Mouse (Mus musculus) olfactory bulb, adult 2 months (tissue): ENCODE results near the gene Cpne6. TPM values are rescaled to one million over a fixed set of nuclear protein-coding genes. Genes with fewer than 3 reads are reported as not detected.

ENCODE experiments used
- H3K27ac ChIP-seq: fragments of 200-500 bp; 2 replicates; pipeline ENCODE4 v1.5.1; 2012; ENCODE audit warnings: low read depth, low read length; ENCODE audit not compliant: insufficient read depth
- H3K4me1 ChIP-seq: fragments of 200-500 bp; 2 replicates; pipeline ENCODE4 v1.6.1; 2012; ENCODE audit warnings: low read length; ENCODE audit not compliant: control insufficient read depth, insufficient read depth
- H3K4me3 ChIP-seq: fragments of 200-500 bp; 2 replicates; pipeline ENCODE4 v1.5.1; 2012; ENCODE audit warnings: mild to moderate bottlenecking, low read depth, low read length, moderate library complexity; ENCODE audit not compliant: insufficient read depth
- CTCF ChIP-seq: fragments of 200-500 bp; IDR thresholded peaks from 2 replicates; pipeline ENCODE4 v1.5.1; 2012; ENCODE audit warnings: low read depth, mild to moderate bottlenecking, low read length, moderate library complexity; ENCODE audit not compliant: insufficient read depth
- POLR2A ChIP-seq: fragments of 200-500 bp; IDR thresholded peaks from 2 replicates; pipeline ENCODE4 v1.6.1; 2012; ENCODE audit warnings: mild to moderate bottlenecking, low read depth, low read length, moderate library complexity; ENCODE audit not compliant: insufficient read depth
- WGBS: fragments of 180-500 bp; shearing (Covaris S2); methylation state at CpG from one replicate; pipeline ENCODE4 v1.1.7; 2018; 5-methylcytosine and 5-hydroxymethylcytosine counted together
- polyA plus RNA-seq: library from polyadenylated mRNA; stranded (reverse); fragments of >200 nt; gene quantifications from 2 replicates; pipeline ENCODE4 v1.2.4, GENCODE M21; 2012; ENCODE audit warnings: low replicate concordance; ENCODE audit not compliant: missing spikeins, insufficient read depth, insufficient read length

The Cpne6 gene
- polyA plus RNA-seq, result 357 TPM in 1 of 2 replicates, not detected in the other

GRCm38 (mm10) chr14:55510125-55510731 is at the start of gene Cpne6:
Gene Cpne6 (plus strand): TSS chr14:55510445.
- peak within 1 kb of the TSS; percentile 94 for H3K27ac ChIP-seq
- peaks cover 36% of the 10 kb centered on the region for H3K4me1 ChIP-seq
- WGBS, result 30% methylated on average over 22 of the region's 22 CpGs
- TF ChIP-seq POLR2A (peak; percentile 55), CTCF (no peak)
- H3K4me3 ChIP-seq, result peak within 1 kb of the TSS; percentile 55

GRCm38 (mm10) chr14:55461757-55462156 is 48.5 kb upstream of the Cpne6 start:
- Histone ChIP-seq H3K4me1 (no peaks in the 10 kb centered on the region), H3K27ac (no peak overlapping the region), H3K4me3 (no peak overlapping the region)
- WGBS, result 67% methylated on average over 4 of the region's 4 CpGs
- no peak for TF ChIP-seq CTCF
- TF ChIP-seq POLR2A, result no peak

GRCm38 (mm10) chr14:55466481-55466880 is 43.8 kb upstream of the Cpne6 start:
- Histone ChIP-seq H3K4me1 (no peaks in the 10 kb centered on the region), H3K4me3 (no peak overlapping the region), H3K27ac (no peak overlapping the region)
- TF ChIP-seq CTCF, result no peak
- TF ChIP-seq POLR2A, result no peak
- 83% methylated on average over 4 of the region's 4 CpGs for WGBS

GRCm38 (mm10) chr14:55467108-55467507 is 43.1 kb upstream of the Cpne6 start:
- TF ChIP-seq POLR2A (no peak), CTCF (no peak)

GRCm38 (mm10) chr14:55468301-55468741 is 41.9 kb upstream of the Cpne6 start:
- no peak overlapping the region for H3K4me3 ChIP-seq
- WGBS, result 81% methylated on average over 2 of the region's 2 CpGs
- no peak for TF ChIP-seq CTCF
- no peak for TF ChIP-seq POLR2A

More at GRCm38 (mm10) chr14:55467108-55467507, 43.1 kb upstream of the Cpne6 start:
- H3K4me1 ChIP-seq, result no peaks in the 10 kb centered on the region
- WGBS, result 65% methylated on average over 7 of the region's 7 CpGs
- H3K4me3 ChIP-seq, result no peak overlapping the region
- no peak overlapping the region for H3K27ac ChIP-seq

GRCm38 (mm10) chr14:55469041-55469440 is 41.2 kb upstream of the Cpne6 start:
- H3K27ac ChIP-seq, result no peak overlapping the region
- no peaks in the 10 kb centered on the region for H3K4me1 ChIP-seq
- TF ChIP-seq POLR2A (no peak), CTCF (no peak)
- 84% methylated on average over 2 of the region's 2 CpGs for WGBS
- no peak overlapping the region for H3K4me3 ChIP-seq

More at GRCm38 (mm10) chr14:55468301-55468741, 41.9 kb upstream of the Cpne6 start:
- no peak overlapping the region for H3K27ac ChIP-seq
- no peaks in the 10 kb centered on the region for H3K4me1 ChIP-seq

- Histone ChIP-seq H3K4me1 (no peaks in the 10 kb centered on the region), H3K27ac (no peak overlapping the region), H3K4me3 (no peak overlapping the region)
- WGBS, result 88% methylated on average over 6 of the region's 6 CpGs
- no peak for TF ChIP-seq POLR2A
- TF ChIP-seq CTCF, result no peak
Observed at GRCm38 (mm10) chr14:55469821-55470220, 40.4 kb upstream of the Cpne6 start.

GRCm38 (mm10) chr14:55470806-55471205 is 39.4 kb upstream of the Cpne6 start:
- TF ChIP-seq CTCF, result no peak
- TF ChIP-seq POLR2A, result no peak
- WGBS, result 44% methylated on average over 10 of the region's 10 CpGs
- H3K4me3 ChIP-seq, result no peak overlapping the region
- H3K27ac ChIP-seq, result no peak overlapping the region
- H3K4me1 ChIP-seq, result no peaks in the 10 kb centered on the region

GRCm38 (mm10) chr14:55475654-55476053 is 34.6 kb upstream of the Cpne6 start:
- 47% methylated on average over 2 of the region's 2 CpGs for WGBS
- H3K27ac ChIP-seq, result no peak overlapping the region
- peaks cover 5% of the 10 kb centered on the region for H3K4me1 ChIP-seq
- H3K4me3 ChIP-seq, result no peak overlapping the region
- no peak for TF ChIP-seq CTCF

GRCm38 (mm10) chr14:55477421-55477820 is 32.8 kb upstream of the Cpne6 start:
- H3K4me3 ChIP-seq, result no peak overlapping the region
- no peak overlapping the region for H3K27ac ChIP-seq
- H3K4me1 ChIP-seq, result peaks cover 5% of the 10 kb centered on the region
- no peak for TF ChIP-seq POLR2A
- no peak for TF ChIP-seq CTCF
- WGBS, result 100% methylated on average over 1 of the region's 1 CpGs
